Mouse (Mus musculus): Measurements from ENCODE around the gene Nadsyn1. TPM values are rescaled to one million over a fixed set of nuclear protein-coding genes. Genes with fewer than 3 reads are reported as not detected.

The Nadsyn1 gene
- polyA plus RNA-seq, 1 experiment from 2014 or later, result 9.4 TPM

DNA sequence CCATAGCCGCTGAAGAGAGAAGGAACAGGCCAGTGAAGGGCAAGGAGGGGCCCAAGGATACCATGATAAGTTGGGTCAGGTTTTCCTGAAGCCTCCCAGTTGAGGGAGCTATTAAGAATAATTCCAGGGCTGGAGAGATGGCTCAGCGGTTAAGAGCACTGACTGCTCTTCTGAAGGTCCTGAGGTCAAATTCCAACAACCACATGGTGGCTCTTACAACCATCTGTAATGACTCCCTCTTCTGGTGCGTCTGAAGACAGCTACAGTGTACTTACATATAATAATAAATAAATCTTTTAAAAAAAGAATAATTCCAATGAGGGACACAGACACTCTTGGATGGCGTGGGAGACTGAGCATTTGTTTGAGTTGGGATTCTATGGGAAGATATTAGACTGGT lies 3.4 kb downstream of the Nadsyn1 start:
- Histone ChIP-seq H3K4me2 (ENCODE audit: low read length) (no peak overlapping the region), H3K9ac (ENCODE audit: low read depth, low read length) (no peak overlapping the region), H3K27ac (no peak overlapping the region), H3K9me3 (replicated peaks; ENCODE audit: low read length) (no peaks in the 10 kb centered on the region), H3K4me1 (replicated peaks; ENCODE audit: insufficient read depth, low read length) (peaks cover 7% of the 10 kb centered on the region), H3K27me3 (ENCODE audit: insufficient read depth, low read length) (no peaks in the 10 kb centered on the region), H3K36me3 (ENCODE audit: insufficient read depth, low read length) (peaks cover 11% of the 10 kb centered on the region; the same call in 1 of the 2 replicates), H3K4me3 (replicated peaks; ENCODE audit: low read depth, low read length) (no peak overlapping the region)
- ATAC-seq (replicated peaks; ENCODE audit: low FRiP score, low read depth), result no peak
- DNase-seq (ENCODE audit: low spot score), result no peak
- TF ChIP-seq CTCF (IDR thresholded peaks at IDR 0.05; ENCODE audit: low read depth), result no peak
- WGBS, result 69% methylated on average over 4 of the region's 4 CpGs

DNA sequence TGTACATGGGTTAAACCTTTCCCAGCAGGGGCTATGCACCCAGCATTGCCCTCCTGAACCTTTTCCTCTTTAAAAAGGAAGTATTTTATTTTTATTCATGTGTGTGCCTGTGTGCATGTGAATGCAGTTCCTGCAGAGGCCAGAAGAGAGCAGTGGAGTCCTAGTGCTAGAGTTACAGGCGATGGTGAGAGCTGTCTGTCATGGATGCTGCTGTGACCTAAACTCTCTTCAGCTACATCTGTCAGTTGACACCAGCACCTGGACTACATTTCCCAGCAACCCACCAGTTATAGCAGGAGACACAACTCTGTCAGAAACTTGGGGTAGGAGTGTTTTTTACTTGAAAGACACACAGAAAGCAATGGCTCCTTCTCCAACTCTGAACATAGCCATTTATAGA lies 13.7 kb downstream of the Nadsyn1 start:
- H3K27ac ChIP-seq, result no peak overlapping the region
- no peak overlapping the region for H3K4me3 ChIP-seq (replicated peaks; ENCODE audit: low read depth, low read length)
- TF ChIP-seq CTCF (IDR thresholded peaks at IDR 0.05; ENCODE audit: low read depth), result peak; percentile 64
- no peak overlapping the region for H3K9ac ChIP-seq (ENCODE audit: low read depth, low read length)
- peaks cover 35% of the 10 kb centered on the region for H3K36me3 ChIP-seq (ENCODE audit: insufficient read depth, low read length)
- peak; percentile 32 for DNase-seq (ENCODE audit: low spot score)
- no peak overlapping the region for H3K4me2 ChIP-seq (ENCODE audit: low read length)
- no peaks in the 10 kb centered on the region for H3K9me3 ChIP-seq (replicated peaks; ENCODE audit: low read length)
- WGBS, result 79% methylated on average over 1 of the region's 1 CpGs
- no peaks in the 10 kb centered on the region for H3K27me3 ChIP-seq (ENCODE audit: insufficient read depth, low read length)
- no peaks in the 10 kb centered on the region for H3K4me1 ChIP-seq (replicated peaks; ENCODE audit: insufficient read depth, low read length)
- ATAC-seq (replicated peaks; ENCODE audit: low FRiP score, low read depth), result no peak

DNA sequence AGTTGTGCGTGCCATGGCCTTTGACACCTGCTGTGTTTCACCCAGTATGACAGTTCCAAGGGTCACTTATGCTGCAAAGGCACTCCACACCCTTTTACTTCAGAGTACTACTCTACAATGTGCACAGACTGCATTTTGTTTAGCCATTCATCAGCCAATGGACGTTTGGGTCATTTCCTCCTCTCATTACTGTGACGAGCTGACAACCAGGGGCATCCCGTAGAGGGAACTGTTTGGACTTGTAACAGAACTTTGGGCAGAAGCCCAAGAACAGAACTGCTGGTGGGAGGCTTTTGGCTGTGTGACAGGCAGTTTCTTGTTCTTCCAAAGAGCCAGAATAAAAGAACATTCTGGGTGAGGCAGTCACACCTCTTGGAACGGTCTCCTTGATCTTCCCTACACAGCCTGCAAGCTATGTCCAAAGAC lies 17.4 kb downstream of the Nadsyn1 start:
- DNase-seq (ENCODE audit: low spot score) (peak; percentile 24), ATAC-seq (replicated peaks; ENCODE audit: low FRiP score, low read depth) (no peak)
- 53% methylated on average over 5 of the region's 5 CpGs for WGBS

DNA sequence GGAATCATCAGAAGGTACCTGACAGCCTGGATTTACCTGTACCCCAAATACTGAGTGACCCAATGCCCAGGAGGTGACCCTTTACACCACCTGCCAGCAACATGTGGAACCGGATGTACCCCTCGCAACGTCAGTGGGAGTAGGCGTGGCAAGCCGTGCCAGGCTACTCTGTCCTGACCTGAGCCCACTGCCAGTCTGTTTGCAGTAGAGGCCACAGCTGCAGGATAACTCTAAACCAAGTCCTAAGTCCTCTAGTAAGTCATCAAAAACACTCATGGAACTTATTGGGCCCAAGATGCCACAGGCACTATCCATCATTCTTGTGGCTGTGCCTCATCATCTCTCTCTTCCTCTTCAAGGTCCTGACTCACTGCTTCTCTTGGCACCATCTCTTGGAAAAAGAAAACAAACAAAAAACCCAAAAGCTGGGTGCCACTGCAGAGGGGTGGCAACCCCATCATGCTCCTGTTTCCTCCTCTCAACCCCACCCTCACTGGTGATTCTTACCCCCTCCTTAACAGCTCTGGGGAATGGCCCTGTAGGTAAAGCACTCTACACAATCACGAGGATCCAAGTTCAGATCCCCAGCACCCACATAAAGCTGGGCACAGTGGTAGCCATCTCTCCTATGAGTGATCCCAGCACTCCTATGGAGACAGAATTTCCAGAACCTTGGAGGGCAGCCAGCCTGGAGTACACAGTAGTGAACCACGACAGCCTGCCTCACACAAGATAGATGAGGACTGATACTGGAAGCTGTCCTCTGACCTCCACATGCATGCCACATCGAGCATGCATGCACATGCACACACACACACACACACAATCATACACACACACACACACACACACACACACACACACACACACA lies 21.2 kb downstream of the Nadsyn1 start:
- Histone ChIP-seq H3K36me3 (ENCODE audit: insufficient read depth, low read length) (peaks cover 47% of the 10 kb centered on the region), H3K4me3 (replicated peaks; ENCODE audit: low read depth, low read length) (no peak overlapping the region), H3K9me3 (replicated peaks; ENCODE audit: low read length) (no peaks in the 10 kb centered on the region), H3K27ac (no peak overlapping the region), H3K4me1 (replicated peaks; ENCODE audit: insufficient read depth, low read length) (no peaks in the 10 kb centered on the region), H3K9ac (ENCODE audit: low read depth, low read length) (no peak overlapping the region), H3K27me3 (ENCODE audit: insufficient read depth, low read length) (no peaks in the 10 kb centered on the region), H3K4me2 (ENCODE audit: low read length) (no peak overlapping the region)
- no peak for TF ChIP-seq CTCF (IDR thresholded peaks at IDR 0.05; ENCODE audit: low read depth)
- ATAC-seq (replicated peaks; ENCODE audit: low FRiP score, low read depth) (no peak), DNase-seq (ENCODE audit: low spot score) (no peak)
- 89% methylated on average over 8 of the region's 8 CpGs for WGBS

More for the DNA sequence above, 17.4 kb downstream of the Nadsyn1 start:
- H3K4me3 ChIP-seq (replicated peaks; ENCODE audit: low read depth, low read length), result no peak overlapping the region
- H3K9ac ChIP-seq (ENCODE audit: low read depth, low read length), result no peak overlapping the region
- no peaks in the 10 kb centered on the region for H3K4me1 ChIP-seq (replicated peaks; ENCODE audit: insufficient read depth, low read length)
- H3K9me3 ChIP-seq (replicated peaks; ENCODE audit: low read length), result no peaks in the 10 kb centered on the region
- H3K4me2 ChIP-seq (ENCODE audit: low read length), result no peak overlapping the region
- no peak for TF ChIP-seq CTCF (IDR thresholded peaks at IDR 0.05; ENCODE audit: low read depth)
- peaks cover 29% of the 10 kb centered on the region; the same call in 1 of the 2 replicates for H3K36me3 ChIP-seq (ENCODE audit: insufficient read depth, low read length)
- no peaks in the 10 kb centered on the region for H3K27me3 ChIP-seq (ENCODE audit: insufficient read depth, low read length)
- H3K27ac ChIP-seq, result no peak overlapping the region

GRCm38 (mm10) chr7:143800770-143801169 lies 21.9 kb downstream of the Nadsyn1 start:
- Histone ChIP-seq H3K9me3 (replicated peaks; ENCODE audit: low read length) (no peaks in the 10 kb centered on the region), H3K27me3 (ENCODE audit: insufficient read depth, low read length) (no peaks in the 10 kb centered on the region), H3K4me3 (replicated peaks; ENCODE audit: low read depth, low read length) (no peak overlapping the region), H3K27ac (no peak overlapping the region), H3K4me1 (replicated peaks; ENCODE audit: insufficient read depth, low read length) (no peaks in the 10 kb centered on the region), H3K4me2 (ENCODE audit: low read length) (no peak overlapping the region), H3K9ac (ENCODE audit: low read depth, low read length) (no peak overlapping the region), H3K36me3 (ENCODE audit: insufficient read depth, low read length) (peaks cover 46% of the 10 kb centered on the region)
- WGBS, result 100% methylated on average over 1 of the region's 1 CpGs
- no peak for ATAC-seq (replicated peaks; ENCODE audit: low FRiP score, low read depth)
- TF ChIP-seq CTCF (IDR thresholded peaks at IDR 0.05; ENCODE audit: low read depth), result no peak
- no peak for DNase-seq (ENCODE audit: low spot score)

- peaks cover 41% of the 10 kb centered on the region for H3K36me3 ChIP-seq (ENCODE audit: insufficient read depth, low read length)
- TF ChIP-seq CTCF (IDR thresholded peaks at IDR 0.05; ENCODE audit: low read depth), result no peak
- WGBS, result 88% methylated on average over 4 of the region's 4 CpGs
These were observed 23.9 kb downstream of the Nadsyn1 start for GRCm38 (mm10) chr7:143798783-143799182.

More at GRCm38 (mm10) chr7:143798783-143799182, 23.9 kb downstream of the Nadsyn1 start:
- Histone ChIP-seq H3K9me3 (replicated peaks; ENCODE audit: low read length) (no peaks in the 10 kb centered on the region), H3K27ac (no peak overlapping the region), H3K9ac (ENCODE audit: low read depth, low read length) (no peak overlapping the region), H3K4me2 (ENCODE audit: low read length) (no peak overlapping the region), H3K4me3 (replicated peaks; ENCODE audit: low read depth, low read length) (no peak overlapping the region), H3K4me1 (replicated peaks; ENCODE audit: insufficient read depth, low read length) (no peaks in the 10 kb centered on the region), H3K27me3 (ENCODE audit: insufficient read depth, low read length) (no peaks in the 10 kb centered on the region)
- DNase-seq (ENCODE audit: low spot score), result no peak
- ATAC-seq (replicated peaks; ENCODE audit: low FRiP score, low read depth), result no peak
